Mouse (Mus musculus) embryonic facial prominence, embryonic 14.5 days (tissue): Measurements from ENCODE around the gene Sox5. TPM values are rescaled to one million over a fixed set of nuclear protein-coding genes. Genes with fewer than 3 reads are reported as not detected.

Experiments
- ATAC-seq: fragments of 200-750 bp; cut with Nextera tagmentation; 2 replicates; pipeline ENCODE4 v1.8.0; 2017; ENCODE audit warnings: low read depth, moderate number of reproducible peaks, moderate TSS enrichment
- DNase-seq: peaks from one replicate; pipeline ENCODE4 v3.0.0-alpha.2; 2015; ENCODE audit warnings: low spot score
- H3K27ac ChIP-seq: fragments of 300-500 bp; sonication (generic); replicated peaks from 2 replicates; pipeline ENCODE4 v1.5.1; 2014; ENCODE audit warnings: low read depth, mild to moderate bottlenecking, low read length, moderate library complexity
- H3K27me3 ChIP-seq: fragments of 300-500 bp; sonication (generic); replicated peaks from 2 replicates; pipeline ENCODE4 v1.6.1; 2014; ENCODE audit warnings: low read length; ENCODE audit not compliant: control insufficient read depth, insufficient read depth
- H3K36me3 ChIP-seq: fragments of 300-500 bp; sonication (generic); 2 replicates; pipeline ENCODE4 v1.6.1; 2014; ENCODE audit warnings: low read length, mixed read lengths; ENCODE audit not compliant: control insufficient read depth, insufficient read depth
- H3K4me1 ChIP-seq: fragments of 300-500 bp; sonication (generic); 2 replicates; pipeline ENCODE4 v1.6.1; 2014; ENCODE audit warnings: antibody characterized with exemption, low read length; ENCODE audit not compliant: control insufficient read depth, insufficient read depth
- H3K4me2 ChIP-seq: fragments of 300-500 bp; sonication (generic); 2 replicates; pipeline ENCODE4 v1.6.1; 2014; ENCODE audit warnings: low read depth, mild to moderate bottlenecking, low read length, moderate library complexity, mixed read lengths
- H3K4me3 ChIP-seq: fragments of 300-500 bp; sonication (generic); 2 replicates; pipeline ENCODE4 v1.5.1; 2014; ENCODE audit warnings: low read depth, mild to moderate bottlenecking, low read length
- H3K9ac ChIP-seq: fragments of 300-500 bp; sonication (generic); 2 replicates; pipeline ENCODE4 v1.6.1; 2014; ENCODE audit warnings: low read depth, mild to moderate bottlenecking, low read length, moderate library complexity, mixed read lengths
- H3K9me3 ChIP-seq: fragments of 300-500 bp; sonication (generic); 2 replicates; pipeline ENCODE4 v1.6.1; 2016; ENCODE audit warnings: low read length; ENCODE audit not compliant: control insufficient read depth
- WGBS: fragments of 180-500 bp; shearing (Covaris S2); extraction: QIAGEN DNeasy Blood & Tissue Kit; methylation state at CpG from one replicate; pipeline ENCODE4 v1.1.7; 2014; 5-methylcytosine and 5-hydroxymethylcytosine counted together
- polyA plus RNA-seq: library from polyadenylated mRNA; unstranded; fragments of >200 nt; fragmentation: Nextera tagmentation; extraction: Ambion mirVana; gene quantifications from 2 replicates; pipeline ENCODE4 v1.2.1, GENCODE M21; 2014

Gene Sox5
- polyA plus RNA-seq, 1 experiment from 2014 or later = 10.8 TPM

GRCm38 (mm10) chr6:144011880-144012524, 769.8 kb downstream of the Sox5 start:
- H3K4me3 ChIP-seq = no peak overlapping the region
- WGBS = 82% methylated on average over 14 of the region's 14 CpGs
- no peaks in the 10 kb centered on the region for H3K27me3 ChIP-seq
- no peaks in the 10 kb centered on the region for H3K4me1 ChIP-seq
- ATAC-seq = no peak
- no peaks in the 10 kb centered on the region for H3K36me3 ChIP-seq
- no peak overlapping the region for H3K4me2 ChIP-seq
- no peaks in the 10 kb centered on the region for H3K9me3 ChIP-seq
- no peak overlapping the region for H3K27ac ChIP-seq
- no peak for DNase-seq
- H3K9ac ChIP-seq = no peak overlapping the region

GRCm38 (mm10) chr6:144010995-144011394, 770.8 kb downstream of the Sox5 start:
- no peaks in the 10 kb centered on the region for H3K9me3 ChIP-seq
- H3K4me1 ChIP-seq = no peaks in the 10 kb centered on the region
- no peaks in the 10 kb centered on the region for H3K36me3 ChIP-seq
- H3K27me3 ChIP-seq = no peaks in the 10 kb centered on the region
- H3K4me3 ChIP-seq = no peak overlapping the region
- no peak for ATAC-seq
- WGBS = 69% methylated on average over 3 of the region's 3 CpGs
- no peak overlapping the region for H3K9ac ChIP-seq
- no peak overlapping the region for H3K27ac ChIP-seq
- DNase-seq = no peak
- no peak overlapping the region for H3K4me2 ChIP-seq

- Histone ChIP-seq H3K27me3 (no peaks in the 10 kb centered on the region), H3K4me3 (no peak overlapping the region), H3K27ac (no peak overlapping the region), H3K4me2 (no peak overlapping the region), H3K9ac (no peak overlapping the region), H3K4me1 (no peaks in the 10 kb centered on the region), H3K9me3 (no peaks in the 10 kb centered on the region), H3K36me3 (no peaks in the 10 kb centered on the region)
- ATAC-seq (no peak), DNase-seq (no peak)
Observed at GRCm38 (mm10) chr6:144010285-144010684, 771.5 kb downstream of the Sox5 start.

GRCm38 (mm10) chr6:144005132-144005531, 776.6 kb downstream of the Sox5 start:
- ATAC-seq = no peak
- WGBS = 88% methylated on average over 6 of the region's 6 CpGs
- Histone ChIP-seq H3K9ac (no peak overlapping the region), H3K4me3 (no peak overlapping the region), H3K9me3 (no peaks in the 10 kb centered on the region), H3K27me3 (no peaks in the 10 kb centered on the region), H3K36me3 (no peaks in the 10 kb centered on the region), H3K27ac (no peak overlapping the region), H3K4me2 (no peak overlapping the region), H3K4me1 (no peaks in the 10 kb centered on the region)
- no peak for DNase-seq

- ATAC-seq (no peak), DNase-seq (no peak)
- Histone ChIP-seq H3K4me2 (no peak overlapping the region), H3K9me3 (no peaks in the 10 kb centered on the region), H3K27me3 (no peaks in the 10 kb centered on the region), H3K4me3 (no peak overlapping the region), H3K36me3 (no peaks in the 10 kb centered on the region), H3K9ac (no peak overlapping the region), H3K4me1 (no peaks in the 10 kb centered on the region), H3K27ac (no peak overlapping the region)
- 80% methylated on average over 13 of the region's 13 CpGs for WGBS
Observed at GRCm38 (mm10) chr6:143998201-143998600, 783.6 kb downstream of the Sox5 start.

- H3K9me3 ChIP-seq = no peaks in the 10 kb centered on the region
- H3K4me1 ChIP-seq = 0 out of 2 replicates have a peak, but pooled peaks cover under 1% of the 10 kb centered on the region
- no peak overlapping the region for H3K9ac ChIP-seq
- 66% methylated on average over 11 of the region's 11 CpGs for WGBS
- H3K36me3 ChIP-seq = no peaks in the 10 kb centered on the region
- H3K27me3 ChIP-seq = no peaks in the 10 kb centered on the region
- no peak overlapping the region for H3K4me3 ChIP-seq
- no peak overlapping the region for H3K4me2 ChIP-seq
- ATAC-seq (no peak), DNase-seq (no peak)
- no peak overlapping the region for H3K27ac ChIP-seq
Observed at GRCm38 (mm10) chr6:143997616-143998015, 784.2 kb downstream of the Sox5 start.

- H3K9ac ChIP-seq = no peak overlapping the region
- WGBS = 52% methylated on average over 4 of the region's 4 CpGs
- H3K27ac ChIP-seq = no peak overlapping the region
- no peaks in the 10 kb centered on the region for H3K9me3 ChIP-seq
- DNase-seq (no peak), ATAC-seq (no peak)
- no peak overlapping the region for H3K4me3 ChIP-seq
- no peak overlapping the region for H3K4me2 ChIP-seq
- H3K4me1 ChIP-seq = 0 out of 2 replicates have a peak, but pooled peaks cover 3% of the 10 kb centered on the region
- no peaks in the 10 kb centered on the region for H3K36me3 ChIP-seq
- H3K27me3 ChIP-seq = no peaks in the 10 kb centered on the region
Observed at GRCm38 (mm10) chr6:143995046-143995445, 786.7 kb downstream of the Sox5 start.

GRCm38 (mm10) chr6:143987548-143987947, 794.2 kb downstream of the Sox5 start:
- no peaks in the 10 kb centered on the region for H3K36me3 ChIP-seq
- H3K27me3 ChIP-seq = no peaks in the 10 kb centered on the region
- H3K9ac ChIP-seq = no peak overlapping the region
- H3K9me3 ChIP-seq = no peaks in the 10 kb centered on the region
- no peak overlapping the region for H3K4me2 ChIP-seq
- no peak overlapping the region for H3K27ac ChIP-seq
- H3K4me1 ChIP-seq = 0 out of 2 replicates have a peak, but pooled peaks cover 1% of the 10 kb centered on the region
- H3K4me3 ChIP-seq = no peak overlapping the region
- no peak for ATAC-seq
- DNase-seq = no peak

GRCm38 (mm10) chr6:143980131-143980530, 801.6 kb downstream of the Sox5 start:
- no peaks in the 10 kb centered on the region for H3K27me3 ChIP-seq
- no peaks in the 10 kb centered on the region for H3K36me3 ChIP-seq
- no peak overlapping the region for H3K4me2 ChIP-seq
- H3K4me1 ChIP-seq = no peaks in the 10 kb centered on the region
- ATAC-seq (no peak), DNase-seq (no peak)
- WGBS = 87% methylated on average over 8 of the region's 8 CpGs
- no peak overlapping the region for H3K4me3 ChIP-seq
- no peak overlapping the region for H3K9ac ChIP-seq
- no peaks in the 10 kb centered on the region for H3K9me3 ChIP-seq
- no peak overlapping the region for H3K27ac ChIP-seq
